Mouse (Mus musculus) urinary bladder, postnatal 25 days (tissue): ENCODE results near the gene Odf3.

Experiments
- DNase-seq: peaks from one replicate; pipeline ENCODE4 v3.0.0; 2022; ENCODE audit warnings: low spot score

Gene Odf3

DNA sequence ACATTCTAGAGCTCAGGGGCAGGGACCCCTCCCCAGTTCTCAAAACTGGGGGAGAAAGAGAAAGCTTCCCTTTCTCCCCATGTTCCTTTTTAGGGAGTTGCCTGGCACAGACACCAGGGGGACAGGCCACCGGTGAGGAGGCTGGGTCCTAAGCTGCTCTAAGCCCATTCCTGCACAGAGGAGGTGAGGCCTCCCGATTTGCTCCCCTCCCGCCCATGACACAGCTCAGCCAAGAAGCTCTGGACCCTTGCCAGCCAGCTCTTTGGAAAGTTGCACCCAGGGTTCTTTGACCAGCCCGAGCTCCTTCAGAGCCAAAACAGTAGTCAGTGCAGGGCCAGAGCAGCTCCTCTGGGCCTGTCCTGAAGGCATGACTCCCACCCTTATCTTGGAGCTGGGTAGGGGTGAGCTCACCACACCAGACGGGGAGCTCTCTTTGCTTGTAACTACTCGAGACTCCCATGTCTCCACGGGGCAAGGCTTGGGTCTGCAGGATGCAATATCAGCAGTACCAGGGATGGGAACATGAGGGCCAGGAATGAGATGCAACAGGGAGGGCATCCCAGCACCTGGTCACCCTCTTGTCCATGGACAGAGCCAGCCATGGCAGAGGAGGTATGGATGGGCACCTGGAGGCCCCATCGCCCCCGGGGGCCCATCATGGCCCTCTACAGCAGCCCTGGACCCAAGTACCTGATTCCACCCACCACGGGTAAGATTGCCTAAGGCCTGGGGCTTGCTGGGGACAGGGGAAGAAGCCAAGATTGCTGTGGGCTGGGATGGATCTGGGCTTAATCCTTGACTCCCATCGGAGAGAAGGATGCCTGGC, at the start of gene Odf3:
Gene Odf3 (plus strand): TSS at position 51 of the 826 bp plus-strand sequence.
- DNase-seq = no peak

- DNase-seq = no peak
Measured at GRCm38 (mm10) chr7:140798212-140798611, 49.4 kb upstream of the Odf3 start.

DNA sequence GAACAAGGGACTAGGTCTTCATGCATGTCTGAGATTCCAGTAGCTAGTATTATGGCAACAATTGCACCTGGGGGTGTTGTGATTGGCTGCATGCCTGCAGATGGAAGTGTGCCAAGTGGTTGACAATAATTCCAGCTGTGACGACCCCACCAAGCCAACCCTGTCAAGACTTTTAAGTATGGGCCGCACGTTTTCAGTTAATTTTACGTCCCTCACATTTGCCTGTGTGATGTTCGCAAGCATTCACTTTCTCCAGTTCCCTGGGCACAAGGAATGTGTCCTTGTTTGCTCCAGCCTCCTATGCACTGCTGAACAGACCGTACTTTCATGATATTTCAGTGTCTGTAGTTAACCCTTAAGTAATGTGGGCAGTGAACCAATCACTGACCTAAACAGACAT, 45.0 kb upstream of the Odf3 start:
- no peak for DNase-seq

GRCm38 (mm10) chr7:140805704-140806103, 41.9 kb upstream of the Odf3 start:
- DNase-seq = no peak

DNA sequence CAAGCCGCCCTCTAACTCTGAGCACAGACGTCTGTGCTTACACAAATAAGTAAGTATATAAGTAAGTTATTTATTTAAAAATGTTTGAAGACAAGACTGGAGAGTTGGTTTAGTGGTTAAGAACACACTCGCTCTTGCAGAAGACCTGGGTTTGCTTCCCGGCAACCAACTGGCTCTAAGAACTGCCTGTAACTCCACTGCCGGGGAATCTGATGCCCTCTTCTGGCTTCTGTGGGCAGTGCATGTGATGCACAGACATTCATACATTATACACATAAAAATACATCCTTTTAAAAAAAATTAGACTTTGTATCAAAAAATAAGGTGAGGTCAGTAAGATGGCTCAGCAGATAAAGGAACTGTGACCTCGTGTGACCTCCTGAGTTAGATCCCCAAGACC, 37.1 kb upstream of the Odf3 start:
- no peak for DNase-seq

- no peak for DNase-seq
Measured at GRCm38 (mm10) chr7:140811714-140812113, 35.9 kb upstream of the Odf3 start.

DNA sequence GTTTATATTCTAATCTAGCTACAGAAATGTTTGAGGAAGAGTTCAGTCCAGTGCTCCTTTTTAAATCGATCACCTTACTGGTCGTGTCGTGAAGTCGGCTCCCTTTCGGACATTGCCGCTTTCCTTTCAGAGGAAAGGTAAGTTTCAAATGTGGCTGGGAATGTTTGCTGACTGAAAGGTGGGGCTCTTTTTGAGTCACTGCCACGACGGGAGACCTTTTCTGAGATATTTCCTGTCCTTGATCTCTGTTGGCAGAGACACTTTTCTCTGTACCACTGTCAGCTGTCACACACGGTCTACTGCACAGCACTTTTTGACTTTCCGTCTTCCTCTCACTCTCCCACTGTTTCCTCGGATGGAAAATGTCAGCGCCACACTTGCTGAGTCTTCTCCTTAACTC, 34.8 kb upstream of the Odf3 start:
- DNase-seq = no peak

DNA sequence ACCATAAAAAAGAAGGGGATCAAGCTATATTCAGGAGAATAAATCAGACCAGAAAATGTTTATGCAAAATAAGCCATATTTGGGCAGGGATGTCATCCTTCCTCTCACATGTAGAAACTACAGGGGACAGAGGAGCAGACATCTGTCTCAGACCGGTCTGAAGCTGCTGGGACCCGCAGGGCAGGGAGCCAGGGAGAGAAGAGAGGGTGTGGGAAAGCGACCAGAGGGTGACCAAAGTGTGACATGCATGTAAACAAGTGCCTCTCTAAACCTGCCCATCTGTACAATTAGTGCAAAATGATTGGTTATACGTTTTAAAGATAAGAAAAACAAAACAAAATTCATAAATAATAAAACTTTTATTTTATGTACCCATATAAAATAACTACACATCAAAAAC, 27.4 kb upstream of the Odf3 start:
- no peak for DNase-seq

DNA sequence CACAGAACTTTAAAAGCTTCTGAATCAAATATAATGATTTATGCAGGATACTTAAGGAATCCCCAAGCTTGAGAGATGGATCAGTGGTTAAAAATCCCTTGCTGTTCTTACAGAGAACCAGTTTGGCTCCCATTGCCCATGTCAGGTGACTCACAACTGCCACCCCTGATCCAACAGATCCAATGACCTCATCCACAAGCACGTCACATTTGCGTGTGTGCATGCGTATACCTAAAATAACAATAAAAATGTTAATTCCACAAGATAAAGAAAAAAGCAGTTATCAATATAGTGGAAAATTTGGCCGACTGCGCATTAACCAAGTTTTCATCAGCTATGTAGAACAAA, 26.3 kb upstream of the Odf3 start:
- no peak for DNase-seq

DNA sequence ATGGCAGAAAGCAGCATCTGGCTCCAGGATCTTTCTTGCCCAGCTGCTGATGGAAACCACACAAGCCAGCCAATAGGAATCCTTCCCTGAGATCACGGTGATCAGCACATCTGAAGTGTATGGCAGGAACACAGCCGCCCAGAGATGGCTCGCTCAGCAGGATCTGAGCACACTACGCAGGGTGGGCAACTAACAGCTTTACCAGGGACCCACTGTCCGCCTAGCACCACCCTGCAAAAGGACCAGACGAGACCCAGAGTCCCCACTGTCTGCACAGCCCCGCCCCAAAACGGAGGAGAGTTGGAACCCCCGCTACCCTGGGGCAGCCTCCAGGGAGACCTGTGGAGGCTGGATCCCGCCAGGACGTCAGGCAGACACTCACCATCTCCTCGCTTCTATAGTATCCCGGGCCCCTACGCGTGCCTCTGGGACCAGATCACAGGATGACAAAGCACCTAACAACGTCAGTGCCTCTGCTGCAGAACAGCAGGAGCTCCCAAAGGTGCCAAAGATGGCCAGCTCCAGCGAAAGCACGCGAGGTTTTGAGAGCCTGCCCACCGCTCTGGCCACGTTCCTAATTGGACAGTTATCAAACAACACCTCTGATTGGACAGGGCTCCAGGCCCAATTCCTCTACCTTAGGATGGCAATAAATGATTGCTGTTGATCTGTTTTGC, 25.8 kb upstream of the Odf3 start, which contains the start of gene Zfp941:
Gene Zfp941 (minus strand): TSS at position 526 of the 677 bp plus-strand sequence.
- DNase-seq = no peak

DNA sequence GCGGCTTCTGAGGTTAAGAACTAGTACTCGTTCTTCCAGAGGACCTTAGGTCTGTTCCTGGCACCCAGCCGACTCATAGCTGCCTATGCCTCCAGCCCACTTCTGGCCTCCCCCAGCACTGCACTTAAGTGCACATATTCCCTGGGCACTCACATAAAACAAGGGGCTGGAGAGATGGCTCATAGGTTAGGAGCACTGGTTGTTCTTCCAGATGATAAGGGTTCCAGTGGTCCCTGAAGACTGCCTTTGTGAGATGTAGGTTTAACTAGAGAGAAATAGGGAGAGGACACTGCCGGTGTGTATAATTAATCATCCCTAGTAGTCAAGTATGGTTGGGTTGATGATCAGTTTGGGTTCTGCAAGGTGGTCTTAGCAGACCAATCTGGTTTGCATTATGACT, 24.9 kb upstream of the Odf3 start:
- DNase-seq = no peak

DNA sequence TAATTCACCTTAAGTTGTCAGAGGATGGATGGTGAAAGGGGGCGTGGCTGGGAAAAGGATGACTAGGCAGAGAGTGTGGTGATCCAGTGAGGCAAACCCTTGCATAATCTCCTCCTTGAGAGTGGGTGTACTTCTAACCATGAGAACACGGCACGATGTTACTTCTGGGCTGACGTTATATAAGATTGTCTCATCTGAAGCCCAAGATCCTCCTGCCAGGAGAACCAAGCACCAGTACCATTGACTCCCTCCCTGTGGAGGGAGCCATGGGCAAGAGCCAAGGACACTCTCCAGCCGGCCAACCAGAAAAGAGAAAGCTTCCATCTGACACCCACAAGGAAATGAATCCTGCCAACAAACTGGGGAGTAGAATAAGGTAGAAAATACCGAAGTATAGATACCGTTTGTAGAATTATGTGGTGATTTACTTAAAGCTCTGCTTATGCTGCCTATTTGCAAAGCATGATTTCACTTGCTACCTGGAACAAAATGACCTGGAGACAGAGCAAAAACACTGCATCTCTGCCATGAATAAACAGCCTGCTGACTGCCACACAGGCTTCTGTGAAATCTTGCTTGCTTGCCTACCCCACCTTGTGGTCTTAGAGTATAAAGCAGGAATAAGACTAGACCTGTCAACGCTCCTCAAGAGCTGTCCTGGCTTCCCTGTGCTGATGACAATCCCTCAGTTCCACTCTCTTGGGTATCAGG, 19.3 kb upstream of the Odf3 start:
- DNase-seq = no peak

DNA sequence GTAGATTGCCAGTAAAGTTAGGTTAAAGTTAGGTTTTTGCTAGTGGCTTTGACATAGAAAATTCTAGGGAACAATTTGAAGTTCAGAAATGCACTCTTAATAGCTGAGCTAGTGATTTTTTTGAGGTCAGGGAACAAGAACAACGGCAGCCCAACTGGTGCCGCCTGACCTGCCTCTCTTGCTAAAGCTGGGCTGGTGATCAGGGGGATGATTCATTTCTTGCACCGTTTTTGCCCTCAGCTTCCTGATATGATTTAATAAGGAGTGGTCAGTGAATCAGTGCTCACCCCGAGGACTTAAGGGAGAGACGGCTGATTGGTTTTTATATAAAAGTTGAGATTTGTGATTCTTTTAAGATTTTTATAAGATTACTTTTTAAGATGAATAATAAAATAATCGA, 16.2 kb upstream of the Odf3 start:
- peak; percentile 5 for DNase-seq

GRCm38 (mm10) chr7:140833341-140833740, 14.3 kb upstream of the Odf3 start:
- peak; percentile 2 for DNase-seq

DNA sequence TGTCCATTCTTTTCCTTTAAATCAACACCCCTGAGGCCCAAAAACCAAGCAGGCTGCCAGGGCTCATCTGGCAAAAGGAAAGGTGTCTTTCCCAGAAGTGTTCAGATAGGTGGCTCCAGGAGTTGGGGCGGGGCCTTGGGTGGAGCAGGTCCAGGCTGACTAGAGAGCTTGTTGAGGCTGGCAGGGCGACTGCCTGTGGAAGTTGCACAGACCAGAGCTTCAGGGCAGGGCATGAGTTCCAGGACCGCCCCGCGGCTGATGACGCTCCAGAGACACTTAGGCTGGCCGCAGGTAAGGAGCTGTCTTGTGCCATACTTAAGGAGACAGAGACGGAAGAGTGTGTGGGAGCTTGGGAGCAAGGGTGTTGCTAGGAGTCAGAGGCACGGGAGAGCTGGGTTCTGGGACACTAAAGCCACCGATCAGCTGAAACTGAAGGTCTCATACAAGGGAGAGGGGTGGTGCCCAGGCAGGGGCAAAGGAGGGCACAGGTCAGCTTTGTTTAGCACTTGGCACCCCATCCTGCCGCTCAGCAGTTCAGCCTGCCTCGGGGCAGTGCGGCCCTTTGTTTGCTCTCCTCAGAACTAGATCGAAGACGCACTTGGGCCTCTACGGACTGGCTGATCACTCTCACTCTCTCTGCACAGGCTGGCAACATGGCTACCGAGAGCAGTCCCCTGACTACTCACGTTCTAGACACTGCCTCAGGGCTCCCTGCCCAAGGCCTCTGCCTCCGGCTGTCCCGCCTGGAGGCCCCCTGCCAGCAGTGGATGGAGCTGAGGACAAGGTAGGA, 12.4 kb upstream of the Odf3 start, which contains the start of gene Urah:
Gene Urah (plus strand): TSS at position 51 of the 790 bp plus-strand sequence.
- peak; percentile 44 for DNase-seq

- DNase-seq = no peak
Measured at GRCm38 (mm10) chr7:140835758-140836087, 11.9 kb upstream of the Odf3 start.

- no peak for DNase-seq
Measured at GRCm38 (mm10) chr7:140836243-140837115, 11.1 kb upstream of the Odf3 start.

GRCm38 (mm10) chr7:140839556-140839955, 8.0 kb upstream of the Odf3 start:
- DNase-seq = no peak

DNA sequence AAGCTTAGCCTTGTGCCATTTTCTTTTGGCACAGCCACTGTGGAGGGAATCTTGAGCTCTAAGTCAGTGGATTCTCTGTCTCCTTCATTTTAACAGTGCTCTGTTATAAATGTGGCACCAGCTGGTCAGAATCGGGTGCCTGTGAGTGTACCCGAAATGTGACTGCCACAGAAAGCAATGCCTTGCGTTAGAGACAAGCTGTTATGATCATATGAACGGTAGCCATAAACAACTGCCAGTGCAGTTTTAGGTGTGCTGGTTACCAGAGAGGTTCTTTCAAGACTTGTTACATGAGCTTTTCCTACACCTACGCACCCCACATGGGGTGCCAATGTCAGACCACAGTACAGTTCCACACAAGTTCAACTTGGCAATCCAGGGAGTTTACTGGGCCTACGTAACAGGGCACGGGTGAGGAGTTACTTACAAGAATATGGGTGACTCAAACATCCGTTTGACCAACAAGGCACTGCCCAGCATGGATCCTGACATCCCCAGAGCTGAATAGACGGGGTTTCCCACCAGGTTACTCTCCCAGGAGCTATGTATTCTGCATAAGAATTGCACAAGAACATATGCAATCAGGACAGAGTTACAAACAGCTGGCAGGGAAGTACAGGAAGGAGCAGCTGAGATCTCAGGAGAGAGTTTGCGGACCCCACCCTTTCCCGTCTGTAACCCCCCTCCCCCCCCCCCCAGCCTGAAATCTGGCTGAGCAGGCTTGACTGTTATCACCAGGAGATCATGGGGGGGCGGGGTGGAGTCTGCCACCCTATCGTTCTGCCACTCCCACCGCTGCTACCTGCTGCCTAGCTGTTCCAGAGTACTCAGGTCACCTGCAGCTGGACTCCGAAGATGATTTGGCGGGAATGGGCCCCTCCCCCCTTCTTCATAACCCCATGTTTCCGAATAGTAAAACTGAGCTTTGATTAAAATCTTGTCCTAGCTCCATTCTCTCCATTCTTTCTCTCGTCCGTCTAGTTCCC, 6.6 kb upstream of the Odf3 start:
- no peak for DNase-seq

DNA sequence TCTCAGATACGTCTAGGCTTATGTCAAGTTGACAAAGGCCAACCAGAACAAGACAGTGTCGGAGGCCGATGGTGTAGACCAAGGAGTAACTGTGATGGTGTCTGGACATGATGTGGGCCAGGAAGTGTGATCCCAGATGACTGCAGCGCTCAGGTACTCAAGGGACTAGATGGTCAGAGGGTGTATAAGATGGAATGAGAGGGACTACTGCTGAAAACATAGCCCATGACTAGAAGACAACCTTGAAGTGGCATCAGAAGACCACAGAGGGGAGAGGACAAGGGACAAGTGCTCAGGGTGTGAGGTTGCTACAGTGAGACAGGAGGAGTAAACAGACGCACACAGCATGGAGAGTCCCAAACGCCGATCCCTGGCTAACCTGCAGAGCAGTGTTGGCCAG, 3.8 kb upstream of the Odf3 start:
- no peak for DNase-seq
